Mouse (Mus musculus) MEL-GATA-1-ER (cell line): ENCODE measurements at regions not wholly inside any gene's neighbourhood (a gene's known extent, or its start where the extent isn't known, plus 50 kb on each side); places are given as distances from the start of the nearest gene placed in this dataset.

Experiments used
- DNase-seq: peaks from one replicate; pipeline ENCODE4 v3.0.0-alpha.2; 2012; ENCODE audit warnings: low read depth; ENCODE audit errors: extremely low read depth

- DNase-seq = no peak
These were observed 594.5 kb upstream of the A1bg start for GRCm38 (mm10) chr15:61517265-61517664.

GRCm38 (mm10) chr15:61514324-61514723 lies 591.5 kb upstream of the A1bg start:
- DNase-seq = no peak

GRCm38 (mm10) chr15:61508806-61509205 lies 586.0 kb upstream of the A1bg start:
- no peak for DNase-seq

GRCm38 (mm10) chr15:61506361-61506897 lies 583.6 kb upstream of the A1bg start:
- DNase-seq = no peak

GRCm38 (mm10) chr15:61503436-61503835 lies 580.6 kb upstream of the A1bg start:
- no peak for DNase-seq

- DNase-seq = no peak
These were observed 566.9 kb upstream of the A1bg start for GRCm38 (mm10) chr15:61489731-61490130.

- DNase-seq = no peak
These were observed 559.0 kb upstream of the A1bg start for GRCm38 (mm10) chr15:61481861-61482260.

GRCm38 (mm10) chr15:61473900-61474299 lies 551.1 kb upstream of the A1bg start:
- no peak for DNase-seq

- DNase-seq = no peak
These were observed 532.2 kb upstream of the A1bg start for GRCm38 (mm10) chr15:61455042-61455441.

GRCm38 (mm10) chr15:61454350-61454671 lies 531.5 kb upstream of the A1bg start:
- no peak for DNase-seq

- DNase-seq = no peak
These were observed 531.0 kb upstream of the A1bg start for GRCm38 (mm10) chr15:61453656-61454349.

GRCm38 (mm10) chr15:61450217-61450616 lies 527.4 kb upstream of the A1bg start:
- DNase-seq = no peak

- no peak for DNase-seq
These were observed 525.7 kb upstream of the A1bg start for GRCm38 (mm10) chr15:61448482-61448881.

- no peak for DNase-seq
These were observed 523.4 kb upstream of the A1bg start for GRCm38 (mm10) chr15:61446053-61446840.

GRCm38 (mm10) chr15:61441734-61442398 lies 519.1 kb upstream of the A1bg start:
- DNase-seq = no peak

GRCm38 (mm10) chr15:61441012-61441411 lies 518.2 kb upstream of the A1bg start:
- no peak for DNase-seq

GRCm38 (mm10) chr15:61440284-61440683 lies 517.5 kb upstream of the A1bg start:
- DNase-seq = no peak

GRCm38 (mm10) chr15:61439623-61440170 lies 516.9 kb upstream of the A1bg start:
- no peak for DNase-seq

GRCm38 (mm10) chr15:61428818-61429415 lies 506.1 kb upstream of the A1bg start:
- DNase-seq = no peak

- no peak for DNase-seq
These were observed 500.2 kb upstream of the A1bg start for GRCm38 (mm10) chr15:61422989-61423388.

GRCm38 (mm10) chr15:61417506-61417905 lies 494.7 kb upstream of the A1bg start:
- no peak for DNase-seq
